Mouse (Mus musculus) liver, embryonic 15.5 days (tissue): ENCODE measurements around the gene Ralgds. TPM values are rescaled to one million over a fixed set of nuclear protein-coding genes. Genes with fewer than 3 reads are reported as not detected.
A peak's percentile ranks its signal among the peaks of the same experiment; 100 is the strongest.
"Not testable (repeated sequence)": the region's sequence is repeated elsewhere in the genome, so short reads cannot be mapped to it uniquely, and the experiment has no call there.

ENCODE experiments used
- ATAC-seq: fragments of 200-750 bp; cut with Nextera tagmentation; 2 replicates; pipeline ENCODE4 v1.8.0; 2017; ENCODE audit warnings: moderate number of reproducible peaks, mild to moderate bottlenecking, moderate library complexity; ENCODE audit not compliant: insufficient read depth
- H3K27ac ChIP-seq: fragments of 300-500 bp; sonication (generic); replicated peaks from 2 replicates; pipeline ENCODE4 v1.5.1; 2015; ENCODE audit warnings: mild to moderate bottlenecking, inconsistent platforms
- H3K27me3 ChIP-seq: fragments of 300-500 bp; sonication (generic); 2 replicates; pipeline ENCODE4 v1.6.1; 2015; ENCODE audit warnings: mild to moderate bottlenecking, inconsistent platforms
- H3K36me3 ChIP-seq: fragments of 300-500 bp; sonication (generic); replicated peaks from 2 replicates; pipeline ENCODE4 v1.6.1; 2015; ENCODE audit warnings: moderate library complexity, mild to moderate bottlenecking, inconsistent platforms
- H3K4me1 ChIP-seq: fragments of 300-500 bp; sonication (generic); replicated peaks from 2 replicates; pipeline ENCODE4 v1.6.1; 2015; ENCODE audit warnings: inconsistent platforms
- H3K4me2 ChIP-seq: fragments of 300-500 bp; sonication (generic); 2 replicates; pipeline ENCODE4 v1.6.1; 2015; ENCODE audit warnings: moderate library complexity, mild to moderate bottlenecking, inconsistent platforms
- H3K4me3 ChIP-seq: fragments of 300-500 bp; sonication (generic); replicated peaks from 2 replicates; pipeline ENCODE4 v1.5.1; 2015; ENCODE audit warnings: mild to moderate bottlenecking, inconsistent platforms
- H3K9ac ChIP-seq: fragments of 300-500 bp; sonication (generic); 2 replicates; pipeline ENCODE4 v1.6.1; 2015; ENCODE audit warnings: moderate library complexity, mild to moderate bottlenecking, inconsistent platforms
- H3K9me3 ChIP-seq: fragments of 300-500 bp; sonication (generic); replicated peaks from 2 replicates; pipeline ENCODE4 v1.6.1; 2016; ENCODE audit warnings: inconsistent platforms
- WGBS: fragments of 180-500 bp; shearing (Covaris S2); methylation state at CpG from one replicate; pipeline ENCODE4 v1.1.7; 2015; ENCODE audit warnings: mixed read lengths; ENCODE audit not compliant: insufficient replicate concordance; 5-methylcytosine and 5-hydroxymethylcytosine counted together
- polyA plus RNA-seq: library from polyadenylated mRNA; unstranded; fragments of >200 nt; fragmentation: Nextera tagmentation; extraction: Ambion mirVana; gene quantifications from 2 replicates; pipeline ENCODE4 v1.2.1, GENCODE M21; 2015

Gene Ralgds
- polyA plus RNA-seq, 1 experiment from 2014 or later = 1.8 TPM

DNA sequence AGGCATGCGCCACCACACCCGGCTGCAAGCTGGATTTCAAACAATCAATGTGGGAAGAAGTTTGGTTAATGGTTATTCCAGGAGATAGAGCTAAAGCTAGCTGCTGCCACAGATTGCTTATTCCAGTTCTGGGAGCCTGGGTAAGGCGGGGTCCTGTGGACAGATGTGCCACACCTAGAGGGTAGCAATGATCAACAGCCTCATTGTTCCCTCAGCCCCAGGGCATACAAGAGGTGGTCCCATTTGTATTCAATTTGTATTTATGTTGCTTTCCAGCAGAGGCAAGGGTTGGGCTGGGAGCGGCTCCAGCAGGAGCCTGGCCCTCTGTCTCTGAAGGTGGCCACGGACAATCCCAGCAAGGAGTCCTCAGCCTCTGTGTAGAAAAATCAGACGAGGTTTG, 6.6 kb upstream of the Ralgds start:
- Histone ChIP-seq H3K9ac (no peak overlapping the region), H3K4me2 (no peak overlapping the region), H3K27ac (no peak overlapping the region), H3K4me3 (no peak overlapping the region), H3K4me1 (no peaks in the 10 kb centered on the region), H3K27me3 (peaks cover 20% of the 10 kb centered on the region), H3K36me3 (no peaks in the 10 kb centered on the region), H3K9me3 (no peaks in the 10 kb centered on the region)
- no peak for ATAC-seq
- 64% methylated on average over 6 of the region's 6 CpGs for WGBS

GRCm38 (mm10) chr2:28511600-28511999, 1.3 kb upstream of the Ralgds start:
- not testable (repeated sequence) for H3K4me2 ChIP-seq, H3K36me3 ChIP-seq, H3K9ac ChIP-seq, H3K9me3 ChIP-seq, H3K4me3 ChIP-seq, ATAC-seq, H3K27ac ChIP-seq
- peaks cover 49% of the 10 kb centered on the region for H3K27me3 ChIP-seq
- H3K4me1 ChIP-seq = peaks cover 15% of the 10 kb centered on the region
- 34% methylated on average over 5 of the region's 5 CpGs for WGBS

- H3K4me3 ChIP-seq = peak overlapping the region; percentile 53
- H3K9ac ChIP-seq = no peak overlapping the region; the same call in 1 of the 2 replicates
- no peak overlapping the region for H3K27ac ChIP-seq
- peak overlapping the region; percentile 83 for H3K4me2 ChIP-seq
- peaks cover 45% of the 10 kb centered on the region for H3K27me3 ChIP-seq
- peaks cover 15% of the 10 kb centered on the region for H3K4me1 ChIP-seq
- H3K36me3 ChIP-seq = no peaks in the 10 kb centered on the region
- no peaks in the 10 kb centered on the region for H3K9me3 ChIP-seq
- ATAC-seq = no peak; the same call in 1 of the 2 replicates
- WGBS = 5% methylated on average over 47 of the region's 47 CpGs
These were observed 776 bp downstream of the Ralgds start for GRCm38 (mm10) chr2:28513431-28514370.

GRCm38 (mm10) chr2:28514489-28514888, 1.6 kb downstream of the Ralgds start:
- peak overlapping the region; percentile 83; the same call in 1 of the 2 replicates for H3K4me2 ChIP-seq
- no peak overlapping the region for H3K27ac ChIP-seq
- no peak overlapping the region for H3K9ac ChIP-seq
- no peaks in the 10 kb centered on the region for H3K9me3 ChIP-seq
- H3K36me3 ChIP-seq = no peaks in the 10 kb centered on the region
- peaks cover 15% of the 10 kb centered on the region for H3K4me1 ChIP-seq
- H3K27me3 ChIP-seq = peaks cover 45% of the 10 kb centered on the region
- H3K4me3 ChIP-seq = no peak overlapping the region
- no peak for ATAC-seq
- 19% methylated on average over 5 of the region's 5 CpGs for WGBS

DNA sequence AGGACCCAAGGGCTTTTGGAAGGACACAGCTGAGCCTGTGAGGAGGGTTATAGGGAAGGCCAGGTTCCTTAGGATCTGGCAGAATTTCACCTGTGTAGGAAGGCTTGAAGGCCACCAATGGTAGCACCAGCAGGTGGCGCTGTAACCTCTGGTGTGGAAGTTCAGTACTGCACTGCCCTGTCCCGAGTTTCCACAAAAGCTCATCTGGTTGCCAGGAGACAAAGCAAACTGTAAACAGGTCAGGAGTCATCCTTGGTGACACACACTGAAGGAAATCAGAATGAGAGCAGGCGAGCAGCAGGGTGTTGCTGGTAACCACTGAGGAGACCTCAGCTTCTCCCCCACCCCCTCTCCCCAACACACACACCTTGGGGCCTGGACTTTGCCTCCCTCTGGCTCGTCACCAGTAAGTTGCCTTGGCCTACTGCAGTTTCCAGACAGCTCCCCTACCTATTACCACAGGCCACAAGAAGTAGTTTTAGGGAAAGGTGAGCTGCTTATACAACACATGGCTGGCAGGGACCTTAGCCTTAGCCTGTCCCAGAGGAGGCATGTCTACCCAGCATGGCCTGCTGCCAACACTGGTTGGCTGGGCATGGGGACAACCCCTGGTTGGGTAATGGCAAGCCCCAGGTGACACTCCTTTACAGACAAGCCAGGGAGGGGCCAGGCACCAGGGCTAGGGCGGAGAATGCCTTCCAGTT, 4.4 kb downstream of the Ralgds start:
- no peak overlapping the region for H3K27ac ChIP-seq
- H3K4me3 ChIP-seq = no peak overlapping the region
- peaks cover 15% of the 10 kb centered on the region for H3K4me1 ChIP-seq
- H3K4me2 ChIP-seq = no peak overlapping the region
- H3K36me3 ChIP-seq = no peaks in the 10 kb centered on the region
- H3K27me3 ChIP-seq = peaks cover 24% of the 10 kb centered on the region
- no peak; the same call in 1 of the 2 replicates for ATAC-seq
- no peak overlapping the region for H3K9ac ChIP-seq
- WGBS = 26% methylated on average over 5 of the region's 5 CpGs
- H3K9me3 ChIP-seq = no peaks in the 10 kb centered on the region

DNA sequence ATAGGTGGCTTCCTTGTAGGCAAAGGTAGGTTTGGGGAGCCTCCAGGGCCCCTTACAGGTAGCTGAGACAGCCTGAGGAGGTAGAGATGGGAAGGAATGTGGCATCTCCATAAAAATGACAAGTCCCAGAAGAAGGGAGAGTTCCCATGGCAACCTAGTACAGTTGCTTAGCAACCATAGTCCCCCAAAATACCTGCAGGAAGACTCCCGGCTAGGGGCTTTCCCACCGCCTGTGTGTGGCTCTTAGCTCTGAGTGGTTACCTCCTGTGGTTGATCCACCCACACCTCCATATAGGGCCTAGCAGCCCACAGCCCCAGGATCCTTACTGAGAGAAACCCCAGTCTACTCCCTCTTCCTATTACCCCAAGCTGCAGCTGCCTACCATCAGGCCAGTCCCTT, 5.3 kb downstream of the Ralgds start:
- 90% methylated on average over 2 of the region's 2 CpGs for WGBS
- Histone ChIP-seq H3K27me3 (peaks cover 15% of the 10 kb centered on the region), H3K4me1 (peaks cover 10% of the 10 kb centered on the region), H3K9ac (no peak overlapping the region), H3K4me3 (no peak overlapping the region), H3K9me3 (no peaks in the 10 kb centered on the region), H3K27ac (no peak overlapping the region), H3K4me2 (no peak overlapping the region), H3K36me3 (no peaks in the 10 kb centered on the region)
- no peak for ATAC-seq

- 51% methylated on average over 5 of the region's 5 CpGs for WGBS
- Histone ChIP-seq H3K4me2 (no peak overlapping the region), H3K27me3 (no peaks in the 10 kb centered on the region), H3K36me3 (no peaks in the 10 kb centered on the region), H3K27ac (no peak overlapping the region), H3K4me3 (no peak overlapping the region), H3K4me1 (peaks cover 13% of the 10 kb centered on the region), H3K9ac (no peak overlapping the region), H3K9me3 (no peaks in the 10 kb centered on the region)
- no peak for ATAC-seq
These were observed 7.7 kb downstream of the Ralgds start for GRCm38 (mm10) chr2:28520581-28520980.

DNA sequence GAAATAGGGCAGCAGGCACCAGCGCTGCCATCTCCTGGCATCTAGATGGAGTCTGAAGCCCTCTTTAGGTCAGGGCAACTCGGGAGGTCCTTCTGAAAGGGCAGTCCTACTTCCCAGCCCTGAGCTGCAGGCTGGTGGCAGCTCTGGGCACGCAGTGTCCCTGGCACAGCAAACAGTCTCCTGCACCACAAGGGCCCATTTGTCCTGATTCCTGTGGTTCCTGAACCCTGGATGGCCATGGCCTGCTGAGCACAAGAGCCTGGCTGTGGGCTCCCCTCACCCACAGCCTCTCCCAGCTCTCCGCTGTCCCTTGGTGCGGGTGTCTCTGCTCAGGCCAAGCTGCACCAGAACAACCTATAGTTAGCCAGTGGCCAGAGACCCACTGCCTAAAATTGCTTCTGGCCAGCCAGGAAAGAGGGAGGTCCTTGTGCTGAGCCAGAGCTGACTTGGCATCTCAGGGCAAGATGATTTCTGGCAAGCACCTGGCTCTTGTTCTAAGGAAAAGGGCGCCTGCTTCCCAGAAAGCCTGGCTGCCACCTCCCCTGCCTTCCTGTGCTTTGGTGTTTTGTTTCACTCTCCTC, 8.7 kb downstream of the Ralgds start:
- Histone ChIP-seq H3K9me3 (no peaks in the 10 kb centered on the region), H3K4me3 (no peak overlapping the region), H3K27ac (no peak overlapping the region), H3K9ac (no peak overlapping the region), H3K27me3 (no peaks in the 10 kb centered on the region), H3K4me1 (peaks cover 22% of the 10 kb centered on the region), H3K4me2 (no peak overlapping the region), H3K36me3 (no peaks in the 10 kb centered on the region)
- 65% methylated on average over 6 of the region's 6 CpGs for WGBS
- no peak for ATAC-seq

GRCm38 (mm10) chr2:28522166-28522565, 9.2 kb downstream of the Ralgds start:
- H3K9ac ChIP-seq = no peak overlapping the region
- no peak for ATAC-seq
- peaks cover 22% of the 10 kb centered on the region for H3K4me1 ChIP-seq
- WGBS = 61% methylated on average over 4 of the region's 4 CpGs
- H3K27me3 ChIP-seq = no peaks in the 10 kb centered on the region
- no peak overlapping the region for H3K4me3 ChIP-seq
- H3K27ac ChIP-seq = no peak overlapping the region
- H3K9me3 ChIP-seq = no peaks in the 10 kb centered on the region
- H3K4me2 ChIP-seq = no peak overlapping the region
- H3K36me3 ChIP-seq = no peaks in the 10 kb centered on the region

GRCm38 (mm10) chr2:28523643-28524117, 10.8 kb downstream of the Ralgds start:
- ATAC-seq = peak; percentile 17; the same call in 1 of the 2 replicates

GRCm38 (mm10) chr2:28524406-28524805, 11.5 kb downstream of the Ralgds start:
- Histone ChIP-seq H3K36me3 (no peaks in the 10 kb centered on the region), H3K27me3 (no peaks in the 10 kb centered on the region), H3K4me2 (no peak overlapping the region), H3K9ac (no peak overlapping the region), H3K27ac (no peak overlapping the region), H3K4me3 (no peak overlapping the region), H3K9me3 (no peaks in the 10 kb centered on the region), H3K4me1 (peaks cover 22% of the 10 kb centered on the region)
- WGBS = 74% methylated on average over 10 of the region's 10 CpGs
- no peak for ATAC-seq

More at GRCm38 (mm10) chr2:28523643-28524117, 10.8 kb downstream of the Ralgds start:
- H3K27me3 ChIP-seq = no peaks in the 10 kb centered on the region
- WGBS = 50% methylated on average over 5 of the region's 5 CpGs
- H3K9me3 ChIP-seq = no peaks in the 10 kb centered on the region
- no peak overlapping the region for H3K4me3 ChIP-seq
- H3K9ac ChIP-seq = no peak overlapping the region
- H3K4me2 ChIP-seq = no peak overlapping the region
- peaks cover 22% of the 10 kb centered on the region for H3K4me1 ChIP-seq
- H3K27ac ChIP-seq = no peak overlapping the region
- no peaks in the 10 kb centered on the region for H3K36me3 ChIP-seq
